Mouse (Mus musculus): ENCODE data around the gene Snx29. TPM values are rescaled to one million over a fixed set of nuclear protein-coding genes. Genes with fewer than 3 reads are reported as not detected.

The Snx29 gene
- total and polyA plus RNA-seq, 3 experiments: 2.6 to 9.9 (median 8.9) TPM

DNA sequence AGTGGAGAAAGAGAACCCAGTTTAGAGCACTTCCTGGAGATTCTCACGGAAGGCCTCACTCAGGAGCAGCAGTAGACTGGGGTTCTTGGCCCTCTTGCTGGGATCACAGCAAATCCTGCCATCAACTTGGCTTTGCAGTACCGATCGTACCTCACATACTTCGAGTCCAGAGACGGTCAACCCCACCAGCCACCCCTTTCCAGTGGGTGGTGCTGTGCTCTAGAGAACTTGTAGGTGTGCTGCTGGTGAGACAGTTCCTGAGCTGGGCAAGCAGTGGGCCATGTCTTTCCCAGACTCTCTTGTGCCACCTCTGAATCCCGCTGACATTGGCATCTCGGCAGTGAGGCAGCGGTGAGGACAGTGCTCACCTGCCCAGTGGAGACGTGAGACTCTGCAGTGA, 404.6 kb downstream of the Snx29 start:
- DNase-seq: no peak
- Histone ChIP-seq H3K27me3 (ENCODE audit: control insufficient read depth, insufficient read depth, low read length) (no peaks in the 10 kb centered on the region), H3K27ac (no peak overlapping the region), H3K9ac (ENCODE audit: low read depth, low read length) (no peak overlapping the region), H3K36me3 (ENCODE audit: control insufficient read depth, insufficient read depth, low read length) (no peaks in the 10 kb centered on the region), H3K4me3 (no peak overlapping the region), H3K4me1 (ENCODE audit: control insufficient read depth, insufficient read depth, low read length) (0 out of 2 replicates have a peak, but pooled peaks cover 1% of the 10 kb centered on the region), H3K79me2 (replicated peaks; ENCODE audit: control insufficient read depth, insufficient read depth, low read length) (no peaks in the 10 kb centered on the region)
- 92% methylated on average over 9 of the region's 9 CpGs for WGBS
- TF ChIP-seq CTCF (IDR thresholded peaks at IDR 0.05): no peak
- TF ChIP-seq POLR2A (IDR thresholded peaks at IDR 0.05; ENCODE audit: insufficient read depth, low read depth, low read length): no peak
- no peak for TF ChIP-seq EP300 (IDR thresholded peaks at IDR 0.05; ENCODE audit: insufficient read depth, low read depth, low read length)
- intact Hi-C loops (cut with DNase I): no loop called here

DNA sequence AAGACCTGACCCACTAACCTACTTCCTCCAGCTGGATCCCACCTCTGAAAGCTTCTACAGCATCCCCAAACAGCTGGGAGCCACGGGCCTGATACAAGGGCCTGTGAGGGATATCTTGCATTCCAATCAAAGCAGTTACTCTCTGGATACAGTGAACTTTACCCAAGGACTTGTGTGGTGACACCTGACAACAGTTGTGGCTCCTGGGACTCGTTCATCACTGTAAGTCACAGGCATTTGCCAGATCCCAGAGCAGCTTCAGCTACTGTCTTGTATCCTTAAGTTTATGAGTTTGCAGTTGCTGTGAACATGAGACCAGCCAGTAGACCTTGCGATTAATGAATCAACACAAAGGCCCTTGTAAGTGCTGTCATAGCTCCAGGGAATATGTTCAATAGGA, 405.4 kb downstream of the Snx29 start:
- no peaks in the 10 kb centered on the region for H3K79me2 ChIP-seq (replicated peaks; ENCODE audit: control insufficient read depth, insufficient read depth, low read length)
- H3K4me1 ChIP-seq (ENCODE audit: control insufficient read depth, insufficient read depth, low read length): 0 out of 2 replicates have a peak, but pooled peaks cover 1% of the 10 kb centered on the region
- intact Hi-C loops (cut with DNase I): no loop called here
- H3K36me3 ChIP-seq (ENCODE audit: control insufficient read depth, insufficient read depth, low read length): no peaks in the 10 kb centered on the region
- 68% methylated on average over 3 of the region's 3 CpGs for WGBS
- no peak for DNase-seq
- H3K27me3 ChIP-seq (ENCODE audit: control insufficient read depth, insufficient read depth, low read length): no peaks in the 10 kb centered on the region
- H3K4me3 ChIP-seq: no peak overlapping the region
- TF ChIP-seq CTCF (IDR thresholded peaks at IDR 0.05): no peak
- TF ChIP-seq EP300 (IDR thresholded peaks at IDR 0.05; ENCODE audit: insufficient read depth, low read depth, low read length): no peak
- TF ChIP-seq POLR2A (IDR thresholded peaks at IDR 0.05; ENCODE audit: insufficient read depth, low read depth, low read length): no peak
- H3K27ac ChIP-seq: no peak overlapping the region
- no peak overlapping the region for H3K9ac ChIP-seq (ENCODE audit: low read depth, low read length)

DNA sequence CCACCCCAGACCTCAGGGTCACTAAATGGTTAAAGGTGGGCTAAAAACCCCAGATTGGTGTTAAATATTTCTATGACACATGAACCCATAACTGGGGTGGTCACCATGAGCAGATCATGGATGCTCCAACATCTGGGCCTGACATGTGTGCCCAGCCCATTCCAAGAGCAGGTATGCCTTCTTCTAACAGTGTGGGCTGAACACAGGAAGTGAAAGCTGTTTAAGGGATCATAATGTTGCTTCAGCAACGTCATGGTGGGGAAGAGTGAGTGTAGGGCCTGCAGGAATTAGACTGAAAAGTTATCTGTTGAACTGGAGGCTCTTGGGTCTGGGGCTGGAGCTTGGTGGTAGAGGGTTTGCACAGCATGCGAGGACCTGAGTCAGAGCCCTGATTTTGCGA, 405.9 kb downstream of the Snx29 start:
- Histone ChIP-seq H3K79me2 (replicated peaks; ENCODE audit: control insufficient read depth, insufficient read depth, low read length) (no peaks in the 10 kb centered on the region), H3K36me3 (ENCODE audit: control insufficient read depth, insufficient read depth, low read length) (no peaks in the 10 kb centered on the region), H3K4me1 (ENCODE audit: control insufficient read depth, insufficient read depth, low read length) (0 out of 2 replicates have a peak, but pooled peaks cover 1% of the 10 kb centered on the region), H3K27me3 (ENCODE audit: control insufficient read depth, insufficient read depth, low read length) (no peaks in the 10 kb centered on the region), H3K27ac (no peak overlapping the region), H3K4me3 (no peak overlapping the region), H3K9ac (ENCODE audit: low read depth, low read length) (no peak overlapping the region)
- WGBS: 71% methylated on average over 3 of the region's 3 CpGs
- intact Hi-C loops (cut with DNase I): no loop called here
- DNase-seq: no peak
- no peak for TF ChIP-seq CTCF (IDR thresholded peaks at IDR 0.05)
- no peak for TF ChIP-seq EP300 (IDR thresholded peaks at IDR 0.05; ENCODE audit: insufficient read depth, low read depth, low read length)
- no peak for TF ChIP-seq POLR2A (IDR thresholded peaks at IDR 0.05; ENCODE audit: insufficient read depth, low read depth, low read length)

DNA sequence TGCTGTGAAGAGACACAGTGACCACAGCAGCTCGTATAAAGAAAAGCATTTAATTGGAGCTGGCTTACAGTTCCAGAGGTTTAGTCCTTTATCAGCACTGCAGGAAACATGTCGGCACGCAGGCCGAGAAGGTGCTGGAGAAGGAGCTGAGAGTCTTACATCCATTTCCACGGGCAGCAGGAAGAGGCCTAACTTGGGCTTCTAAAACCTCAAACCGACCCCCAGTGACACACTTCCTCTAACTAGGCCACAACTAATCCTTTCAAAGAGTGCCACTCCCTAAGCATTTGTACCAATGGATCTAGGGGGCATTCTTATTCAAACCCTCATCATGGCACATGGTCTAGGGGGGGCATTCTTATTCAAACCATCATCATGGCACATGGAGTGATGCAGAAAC, 406.4 kb downstream of the Snx29 start:
- Histone ChIP-seq H3K36me3 (ENCODE audit: control insufficient read depth, insufficient read depth, low read length) (no peaks in the 10 kb centered on the region), H3K9ac (ENCODE audit: low read depth, low read length) (no peak overlapping the region), H3K27ac (no peak overlapping the region), H3K79me2 (replicated peaks; ENCODE audit: control insufficient read depth, insufficient read depth, low read length) (no peaks in the 10 kb centered on the region), H3K27me3 (ENCODE audit: control insufficient read depth, insufficient read depth, low read length) (no peaks in the 10 kb centered on the region), H3K4me1 (ENCODE audit: control insufficient read depth, insufficient read depth, low read length) (0 out of 2 replicates have a peak, but pooled peaks cover 1% of the 10 kb centered on the region), H3K4me3 (no peak overlapping the region)
- intact Hi-C loops (cut with DNase I): no loop called here
- 68% methylated on average over 6 of the region's 6 CpGs for WGBS
- no peak for DNase-seq
- no peak for TF ChIP-seq CTCF (IDR thresholded peaks at IDR 0.05)
- no peak for TF ChIP-seq POLR2A (IDR thresholded peaks at IDR 0.05; ENCODE audit: insufficient read depth, low read depth, low read length)
- TF ChIP-seq EP300 (IDR thresholded peaks at IDR 0.05; ENCODE audit: insufficient read depth, low read depth, low read length): no peak

DNA sequence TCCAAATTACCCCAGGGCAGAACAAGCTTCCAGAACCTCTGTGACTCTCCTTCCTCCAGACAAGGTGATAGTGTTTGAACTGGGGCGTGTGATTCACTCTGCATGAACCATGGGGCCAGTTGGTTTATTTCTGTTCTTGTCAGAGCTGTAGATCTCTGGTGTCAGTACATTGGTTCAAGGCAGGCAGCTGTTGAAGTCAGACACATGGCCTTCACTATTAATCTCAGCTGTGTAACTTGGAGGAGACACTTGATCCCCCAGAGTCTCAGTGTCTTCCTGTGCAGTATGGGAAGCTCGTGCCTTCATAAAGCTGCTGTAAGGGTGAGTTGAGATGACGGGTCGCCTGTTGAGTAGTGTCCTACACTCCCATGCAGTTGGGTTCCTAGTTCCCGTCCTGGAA, 407.1 kb downstream of the Snx29 start:
- 0 out of 2 replicates have a peak, but pooled peaks cover 1% of the 10 kb centered on the region for H3K4me1 ChIP-seq (ENCODE audit: control insufficient read depth, insufficient read depth, low read length)
- no peak overlapping the region for H3K4me3 ChIP-seq
- H3K36me3 ChIP-seq (ENCODE audit: control insufficient read depth, insufficient read depth, low read length): no peaks in the 10 kb centered on the region
- TF ChIP-seq POLR2A (IDR thresholded peaks at IDR 0.05; ENCODE audit: insufficient read depth, low read depth, low read length): no peak
- no peak for TF ChIP-seq CTCF (IDR thresholded peaks at IDR 0.05)
- DNase-seq: no peak
- H3K27me3 ChIP-seq (ENCODE audit: control insufficient read depth, insufficient read depth, low read length): no peaks in the 10 kb centered on the region
- H3K9ac ChIP-seq (ENCODE audit: low read depth, low read length): no peak overlapping the region
- 82% methylated on average over 5 of the region's 5 CpGs for WGBS
- H3K27ac ChIP-seq: no peak overlapping the region
- H3K79me2 ChIP-seq (replicated peaks; ENCODE audit: control insufficient read depth, insufficient read depth, low read length): no peaks in the 10 kb centered on the region
- intact Hi-C loops (cut with DNase I): no loop called here

DNA sequence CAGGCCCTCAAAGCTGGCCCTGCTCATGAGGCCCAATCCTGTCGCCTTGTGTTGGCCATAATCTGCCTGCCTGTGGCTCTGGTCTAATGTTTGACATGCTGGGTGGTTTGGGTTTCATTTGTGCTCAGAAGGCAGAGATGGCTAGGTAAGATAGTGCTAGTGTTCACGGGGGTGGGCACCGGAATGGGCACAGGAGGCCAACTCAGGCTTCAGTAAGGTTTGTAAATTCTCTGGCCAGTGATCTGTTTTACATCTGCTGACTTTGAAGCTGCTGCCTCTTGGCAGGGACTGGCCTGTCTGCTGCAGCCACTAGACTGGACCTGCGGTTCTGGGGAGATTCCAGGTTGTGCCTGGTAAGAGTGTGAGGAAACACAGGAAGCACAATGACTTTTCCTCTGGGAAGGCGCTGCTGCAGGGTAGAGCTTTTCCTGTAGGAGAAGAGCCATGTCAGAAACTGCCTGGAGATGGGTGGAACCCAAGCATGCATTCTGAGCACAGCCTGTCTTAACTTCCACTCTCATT, 408.4 kb downstream of the Snx29 start:
- H3K4me1 ChIP-seq (ENCODE audit: control insufficient read depth, insufficient read depth, low read length): 0 out of 2 replicates have a peak, but pooled peaks cover 1% of the 10 kb centered on the region
- no peaks in the 10 kb centered on the region for H3K79me2 ChIP-seq (replicated peaks; ENCODE audit: control insufficient read depth, insufficient read depth, low read length)
- no peak overlapping the region for H3K4me3 ChIP-seq
- no peaks in the 10 kb centered on the region for H3K27me3 ChIP-seq (ENCODE audit: control insufficient read depth, insufficient read depth, low read length)
- DNase-seq: no peak
- no peak overlapping the region for H3K9ac ChIP-seq (ENCODE audit: low read depth, low read length)
- WGBS: 53% methylated on average over 5 of the region's 5 CpGs
- H3K27ac ChIP-seq: no peak overlapping the region
- H3K36me3 ChIP-seq (ENCODE audit: control insufficient read depth, insufficient read depth, low read length): no peaks in the 10 kb centered on the region
- intact Hi-C loops (cut with DNase I): no loop called here
- no peak for TF ChIP-seq EP300 (IDR thresholded peaks at IDR 0.05; ENCODE audit: insufficient read depth, low read depth, low read length)
- no peak for TF ChIP-seq POLR2A (IDR thresholded peaks at IDR 0.05; ENCODE audit: insufficient read depth, low read depth, low read length)
- no peak for TF ChIP-seq CTCF (IDR thresholded peaks at IDR 0.05)

Measured in heart, adult 2 months (tissue).